Mouse (Mus musculus) embryonic fibroblast, embryonic 13.5 days (primary cell): ENCODE data around the gene B4galt4.

ENCODE experiments used
- CTCF ChIP-seq: IDR thresholded peaks from 2 replicates; pipeline ENCODE4 v1.5.1; 2011; ENCODE audit warnings: mild to moderate bottlenecking, control low read depth, low read length, moderate library complexity, borderline replicate concordance; ENCODE audit not compliant: insufficient read depth
- POLR2A ChIP-seq: IDR thresholded peaks from 2 replicates; pipeline ENCODE4 v1.6.1; 2011; ENCODE audit warnings: low read depth, mild to moderate bottlenecking, control low read depth, low read length, moderate library complexity

DNA sequence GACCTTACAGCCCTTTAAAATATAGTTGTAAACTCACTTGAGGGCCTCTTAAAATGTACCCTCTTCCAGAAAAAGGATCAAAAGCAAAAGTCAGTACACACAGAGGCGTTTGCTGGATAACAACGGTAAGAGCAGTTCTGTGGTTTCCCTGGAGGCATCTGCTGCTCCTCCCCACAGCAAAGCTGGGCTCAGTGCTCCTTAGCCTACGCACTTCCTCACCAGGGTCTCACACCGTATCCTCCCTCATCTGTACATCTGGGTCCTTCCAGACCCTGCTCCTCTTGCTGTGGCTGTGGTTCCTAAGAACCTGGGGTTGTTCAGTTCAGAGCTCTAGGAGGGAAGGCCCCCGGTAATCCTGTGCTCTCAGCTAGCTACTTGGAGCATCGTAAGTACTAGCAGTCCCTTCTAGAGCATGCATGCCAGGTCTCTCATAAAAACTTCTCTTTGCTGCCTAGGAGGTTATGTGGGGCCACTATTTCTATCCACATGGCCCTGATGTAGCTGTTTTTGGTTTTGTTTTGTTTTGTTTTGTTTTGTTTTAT is 18.8 kb downstream of the B4galt4 start:
- no peak for TF ChIP-seq CTCF
- no peak for TF ChIP-seq POLR2A
